Mouse (Mus musculus) intestine, postnatal 0 days (tissue): Measurements from ENCODE around the gene Inafm2. TPM values are rescaled to one million over a fixed set of nuclear protein-coding genes. Genes with fewer than 3 reads are reported as not detected.

Source experiments
- ATAC-seq: fragments of 200-750 bp; cut with Nextera tagmentation; 2 replicates; pipeline ENCODE4 v1.8.0; 2017; ENCODE audit warnings: mild to moderate bottlenecking, moderate TSS enrichment, moderate library complexity
- H3K27ac ChIP-seq: fragments of 300-500 bp; sonication (generic); 2 replicates; pipeline ENCODE4 v1.5.1; 2014; ENCODE audit warnings: mild to moderate bottlenecking, low read depth, low read length, moderate library complexity
- H3K27me3 ChIP-seq: fragments of 300-500 bp; sonication (generic); replicated peaks from 2 replicates; pipeline ENCODE4 v1.6.1; 2014; ENCODE audit warnings: low read length, mixed read lengths; ENCODE audit not compliant: control insufficient read depth, insufficient read depth
- H3K36me3 ChIP-seq: fragments of 300-500 bp; sonication (generic); 2 replicates; pipeline ENCODE4 v1.6.1; 2014; ENCODE audit warnings: mild to moderate bottlenecking, moderate library complexity; ENCODE audit not compliant: control insufficient read depth, insufficient read depth
- H3K4me1 ChIP-seq: fragments of 300-500 bp; sonication (generic); replicated peaks from 2 replicates; pipeline ENCODE4 v1.6.1; 2014; ENCODE audit warnings: antibody characterized with exemption, low read length, mixed read lengths; ENCODE audit not compliant: control insufficient read depth, insufficient read depth
- H3K4me2 ChIP-seq: fragments of 300-500 bp; sonication (generic); replicated peaks from 2 replicates; pipeline ENCODE4 v1.6.1; 2014; ENCODE audit warnings: low read depth, mild to moderate bottlenecking, moderate library complexity
- H3K4me3 ChIP-seq: fragments of 300-500 bp; sonication (generic); 2 replicates; pipeline ENCODE4 v1.5.1; 2014; ENCODE audit warnings: low read depth, low read length
- H3K9ac ChIP-seq: fragments of 300-500 bp; sonication (generic); 2 replicates; pipeline ENCODE4 v1.6.1; 2014; ENCODE audit warnings: mild to moderate bottlenecking, low read depth, low read length
- H3K9me3 ChIP-seq: fragments of 300-500 bp; sonication (generic); 2 replicates; pipeline ENCODE4 v1.6.1; 2016; ENCODE audit warnings: mixed run types; ENCODE audit not compliant: control insufficient read depth
- CTCF ChIP-seq: sonication (generic); IDR thresholded peaks from 2 replicates; pipeline ENCODE4 v1.5.1; 2016; ENCODE audit warnings: low read depth, mild to moderate bottlenecking, control low read depth, antibody characterized with exemption, moderate library complexity
- WGBS: fragments of 180-500 bp; shearing (Covaris S2); extraction: QIAGEN DNeasy Blood & Tissue Kit; methylation state at CpG from one replicate; pipeline ENCODE4 v1.1.7; 2014; 5-methylcytosine and 5-hydroxymethylcytosine counted together
- polyA plus RNA-seq: library from polyadenylated mRNA; unstranded; fragments of >200 nt; fragmentation: Nextera tagmentation; extraction: Ambion mirVana; gene quantifications from 2 replicates; pipeline ENCODE4 v1.2.1, GENCODE M21; 2015

The Inafm2 gene
- polyA plus RNA-seq, 1 experiment from 2014 or later = 24.7 TPM

- Histone ChIP-seq H3K9ac (no peak overlapping the region), H3K4me3 (no peak overlapping the region), H3K27ac (no peak overlapping the region), H3K9me3 (no peaks in the 10 kb centered on the region), H3K36me3 (no peaks in the 10 kb centered on the region), H3K4me2 (no peak overlapping the region), H3K4me1 (peaks cover 18% of the 10 kb centered on the region), H3K27me3 (no peaks in the 10 kb centered on the region; the same call in 1 of the 2 replicates)
- 53% methylated on average over 1 of the region's 1 CpGs for WGBS
- no peak for TF ChIP-seq CTCF
- no peak for ATAC-seq
Observed at GRCm38 (mm10) chr2:118775396-118775795, 29.8 kb downstream of the Inafm2 start.

GRCm38 (mm10) chr2:118775846-118776245 lies 30.3 kb downstream of the Inafm2 start:
- H3K4me1 ChIP-seq = peaks cover 18% of the 10 kb centered on the region
- no peak for ATAC-seq
- no peaks in the 10 kb centered on the region for H3K9me3 ChIP-seq
- 85% methylated on average over 3 of the region's 4 CpGs for WGBS
- TF ChIP-seq CTCF = no peak
- no peaks in the 10 kb centered on the region for H3K36me3 ChIP-seq
- no peak overlapping the region for H3K9ac ChIP-seq
- H3K27me3 ChIP-seq = no peaks in the 10 kb centered on the region; the same call in 1 of the 2 replicates
- H3K4me2 ChIP-seq = no peak overlapping the region
- H3K27ac ChIP-seq = no peak overlapping the region
- H3K4me3 ChIP-seq = no peak overlapping the region

GRCm38 (mm10) chr2:118776295-118776694 lies 30.7 kb downstream of the Inafm2 start:
- H3K36me3 ChIP-seq = no peaks in the 10 kb centered on the region
- no peak for ATAC-seq
- no peak overlapping the region for H3K4me3 ChIP-seq
- no peak overlapping the region for H3K4me2 ChIP-seq
- H3K4me1 ChIP-seq = peaks cover 18% of the 10 kb centered on the region
- no peaks in the 10 kb centered on the region for H3K9me3 ChIP-seq
- WGBS = 51% methylated on average over 2 of the region's 2 CpGs
- no peak overlapping the region for H3K27ac ChIP-seq
- no peak overlapping the region for H3K9ac ChIP-seq
- TF ChIP-seq CTCF = no peak
- no peaks in the 10 kb centered on the region; the same call in 1 of the 2 replicates for H3K27me3 ChIP-seq

GRCm38 (mm10) chr2:118778418-118778817 lies 32.9 kb downstream of the Inafm2 start:
- Histone ChIP-seq H3K4me1 (peaks cover 17% of the 10 kb centered on the region; the same call in 1 of the 2 replicates), H3K4me2 (no peak overlapping the region), H3K27ac (no peak overlapping the region), H3K9ac (no peak overlapping the region), H3K4me3 (no peak overlapping the region), H3K36me3 (no peaks in the 10 kb centered on the region), H3K27me3 (no peaks in the 10 kb centered on the region; the same call in 1 of the 2 replicates), H3K9me3 (no peaks in the 10 kb centered on the region)
- no peak for TF ChIP-seq CTCF
- 48% methylated on average over 4 of the region's 4 CpGs for whole genome bisulfite sequencing
- no peak for ATAC-seq

GRCm38 (mm10) chr2:118779065-118779464 lies 33.5 kb downstream of the Inafm2 start:
- H3K27me3 ChIP-seq = no peaks in the 10 kb centered on the region; the same call in 1 of the 2 replicates
- no peaks in the 10 kb centered on the region for H3K9me3 ChIP-seq
- 14% methylated on average over 10 of the region's 10 CpGs for WGBS
- no peaks in the 10 kb centered on the region for H3K36me3 ChIP-seq
- no peak for ATAC-seq
- H3K27ac ChIP-seq = no peak overlapping the region
- TF ChIP-seq CTCF = no peak
- H3K4me3 ChIP-seq = peak overlapping the region; percentile 25
- H3K4me2 ChIP-seq = peak overlapping the region; percentile 67
- no peak overlapping the region for H3K9ac ChIP-seq
- H3K4me1 ChIP-seq = peaks cover 16% of the 10 kb centered on the region; the same call in 1 of the 2 replicates

GRCm38 (mm10) chr2:118779504-118780480 lies 34.2 kb downstream of the Inafm2 start, which contains the start of gene Disp2:
Disp2 (plus strand) TSS chr2:118779719.
- TF ChIP-seq CTCF = peak; percentile 66
- WGBS = 10% methylated on average over 39 of the region's 39 CpGs
- peak; percentile 64; the same call in 1 of the 2 replicates for ATAC-seq
- no peaks in the 10 kb centered on the region for H3K36me3 ChIP-seq
- H3K27ac ChIP-seq = no peak within 1 kb of the TSS
- peak within 1 kb of the TSS; percentile 67 for H3K4me2 ChIP-seq
- peaks cover 11% of the 10 kb centered on the region; the same call in 1 of the 2 replicates for H3K4me1 ChIP-seq
- H3K4me3 ChIP-seq = peak within 1 kb of the TSS; percentile 25
- H3K27me3 ChIP-seq = no peaks in the 10 kb centered on the region; the same call in 1 of the 2 replicates
- no peak within 1 kb of the TSS for H3K9ac ChIP-seq
- no peaks in the 10 kb centered on the region for H3K9me3 ChIP-seq
